Mouse (Mus musculus): Measurements from ENCODE around the gene Hikeshi. TPM values are rescaled to one million over a fixed set of nuclear protein-coding genes. Genes with fewer than 3 reads are reported as not detected.

Hikeshi gene
- polyA plus RNA-seq, 1 experiment from 2014 or later, result 134 TPM

- Histone ChIP-seq H3K4me3 (replicated peaks; ENCODE audit: low read depth, low read length) (no peak overlapping the region), H3K4me2 (ENCODE audit: low read length) (no peak overlapping the region), H3K36me3 (ENCODE audit: control insufficient read depth, insufficient read depth, low read length) (no peaks in the 10 kb centered on the region), H3K9ac (replicated peaks; ENCODE audit: low read length) (no peak overlapping the region), H3K4me1 (ENCODE audit: control insufficient read depth, insufficient read depth, low read length) (peaks cover 6% of the 10 kb centered on the region; the same call in 1 of the 2 replicates), H3K27ac (replicated peaks; ENCODE audit: low read depth, low read length) (no peak overlapping the region), H3K9me3 (ENCODE audit: control insufficient read depth, low read length) (no peaks in the 10 kb centered on the region), H3K27me3 (ENCODE audit: control insufficient read depth, insufficient read depth, low read length) (no peaks in the 10 kb centered on the region)
- ATAC-seq (ENCODE audit: low FRiP score, low TSS enrichment) (peak; percentile 21; the same call in 1 of the 2 replicates), DNase-seq (peak; percentile 85)
- 17% methylated on average over 8 of the region's 8 CpGs for WGBS
These were observed 33.1 kb downstream of the Hikeshi start for GRCm38 (mm10) chr7:89907950-89908349.

DNA sequence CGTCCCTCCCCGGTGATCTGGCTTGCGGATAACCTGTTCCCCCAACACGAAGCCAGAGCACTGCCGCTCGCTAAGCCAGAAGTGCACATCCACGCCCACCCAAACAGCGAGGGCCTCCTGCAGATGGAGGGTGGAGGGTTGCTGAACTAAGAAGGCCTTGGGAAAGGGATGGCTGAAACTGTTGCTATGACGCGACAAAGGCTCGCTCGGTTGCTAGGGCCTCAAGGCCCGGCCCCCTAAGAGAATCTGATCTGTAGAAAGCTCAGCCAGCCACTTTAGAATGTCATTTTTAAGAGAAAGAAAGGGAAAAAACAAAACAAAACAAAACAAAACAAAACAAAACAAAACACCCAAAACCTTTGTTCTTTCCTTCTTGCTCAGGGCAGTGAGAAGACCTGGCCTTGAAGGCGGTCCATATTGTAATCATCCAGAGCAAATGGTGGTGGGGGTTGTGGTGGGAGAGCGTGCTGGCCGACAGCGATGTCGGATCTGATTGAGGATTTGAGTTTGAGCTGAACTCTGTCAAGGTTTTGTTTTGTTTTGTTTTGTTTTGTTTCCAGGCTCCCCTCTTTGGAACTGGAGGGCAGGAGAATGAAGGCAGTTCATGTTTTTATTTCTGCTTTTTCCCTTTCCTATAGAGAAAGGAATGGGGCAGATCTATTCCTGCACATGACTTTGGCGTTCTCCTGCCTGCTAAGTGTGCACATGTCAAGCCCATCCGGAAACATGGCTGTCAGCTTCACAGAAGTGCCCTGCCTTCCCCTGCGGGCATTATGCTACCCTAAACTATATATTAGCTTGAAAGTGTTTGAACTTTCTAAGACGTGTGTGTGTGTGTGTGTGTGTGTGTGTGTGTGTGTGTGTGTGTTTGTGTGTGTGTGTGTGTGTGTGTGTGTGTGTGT, 37.3 kb downstream of the Hikeshi start, which contains the start of gene Ccdc81:
Gene Ccdc81 (minus strand): TSS at position 188 of the 902 bp plus-strand sequence.
- Histone ChIP-seq H3K27ac (replicated peaks; ENCODE audit: low read depth, low read length) (no peak within 1 kb of the TSS), H3K9ac (replicated peaks; ENCODE audit: low read length) (no peak within 1 kb of the TSS), H3K4me1 (ENCODE audit: control insufficient read depth, insufficient read depth, low read length) (peaks cover 6% of the 10 kb centered on the region; the same call in 1 of the 2 replicates), H3K4me3 (replicated peaks; ENCODE audit: low read depth, low read length) (no peak within 1 kb of the TSS), H3K4me2 (ENCODE audit: low read length) (peak within 1 kb of the TSS; percentile 36), H3K36me3 (ENCODE audit: control insufficient read depth, insufficient read depth, low read length) (no peaks in the 10 kb centered on the region), H3K27me3 (ENCODE audit: control insufficient read depth, insufficient read depth, low read length) (no peaks in the 10 kb centered on the region), H3K9me3 (ENCODE audit: control insufficient read depth, low read length) (no peaks in the 10 kb centered on the region)
- 19% methylated on average over 22 of the region's 22 CpGs for WGBS
- DNase-seq (peak; percentile 65), ATAC-seq (ENCODE audit: low FRiP score, low TSS enrichment) (peak; percentile 71; the same call in 1 of the 2 replicates)

- H3K27me3 ChIP-seq (ENCODE audit: control insufficient read depth, insufficient read depth, low read length), result no peaks in the 10 kb centered on the region
- DNase-seq (no peak), ATAC-seq (ENCODE audit: low FRiP score, low TSS enrichment) (no peak)
- no peak overlapping the region for H3K9ac ChIP-seq (replicated peaks; ENCODE audit: low read length)
- H3K36me3 ChIP-seq (ENCODE audit: control insufficient read depth, insufficient read depth, low read length), result no peaks in the 10 kb centered on the region
- H3K4me2 ChIP-seq (ENCODE audit: low read length), result peak overlapping the region; percentile 36
- WGBS, result 84% methylated on average over 8 of the region's 8 CpGs
- no peak overlapping the region for H3K27ac ChIP-seq (replicated peaks; ENCODE audit: low read depth, low read length)
- no peaks in the 10 kb centered on the region for H3K9me3 ChIP-seq (ENCODE audit: control insufficient read depth, low read length)
- H3K4me3 ChIP-seq (replicated peaks; ENCODE audit: low read depth, low read length), result no peak overlapping the region
- peaks cover 6% of the 10 kb centered on the region; the same call in 1 of the 2 replicates for H3K4me1 ChIP-seq (ENCODE audit: control insufficient read depth, insufficient read depth, low read length)
These were observed 38.0 kb downstream of the Hikeshi start for GRCm38 (mm10) chr7:89903007-89903406.

GRCm38 (mm10) chr7:89891856-89892255, 49.1 kb downstream of the Hikeshi start:
- ATAC-seq (ENCODE audit: low FRiP score, low TSS enrichment), result no peak

GRCm38 (mm10) chr7:89891412-89891811, 49.6 kb downstream of the Hikeshi start:
- H3K9me3 ChIP-seq (ENCODE audit: control insufficient read depth, low read length), result no peaks in the 10 kb centered on the region
- no peak overlapping the region for H3K4me2 ChIP-seq (ENCODE audit: low read length)
- no peak overlapping the region for H3K4me3 ChIP-seq (replicated peaks; ENCODE audit: low read depth, low read length)
- DNase-seq (no peak), ATAC-seq (ENCODE audit: low FRiP score, low TSS enrichment) (no peak)
- H3K27ac ChIP-seq (replicated peaks; ENCODE audit: low read depth, low read length), result no peak overlapping the region
- no peaks in the 10 kb centered on the region for H3K27me3 ChIP-seq (ENCODE audit: control insufficient read depth, insufficient read depth, low read length)
- H3K9ac ChIP-seq (replicated peaks; ENCODE audit: low read length), result no peak overlapping the region
- 77% methylated on average over 5 of the region's 5 CpGs for WGBS
- no peaks in the 10 kb centered on the region for H3K4me1 ChIP-seq (ENCODE audit: control insufficient read depth, insufficient read depth, low read length)
- no peaks in the 10 kb centered on the region for H3K36me3 ChIP-seq (ENCODE audit: control insufficient read depth, insufficient read depth, low read length)

More at GRCm38 (mm10) chr7:89891856-89892255, 49.1 kb downstream of the Hikeshi start:
- Histone ChIP-seq H3K4me3 (replicated peaks; ENCODE audit: low read depth, low read length) (no peak overlapping the region), H3K9me3 (ENCODE audit: control insufficient read depth, low read length) (no peaks in the 10 kb centered on the region), H3K4me2 (ENCODE audit: low read length) (no peak overlapping the region), H3K27me3 (ENCODE audit: control insufficient read depth, insufficient read depth, low read length) (no peaks in the 10 kb centered on the region), H3K36me3 (ENCODE audit: control insufficient read depth, insufficient read depth, low read length) (no peaks in the 10 kb centered on the region), H3K9ac (replicated peaks; ENCODE audit: low read length) (no peak overlapping the region), H3K27ac (replicated peaks; ENCODE audit: low read depth, low read length) (no peak overlapping the region), H3K4me1 (ENCODE audit: control insufficient read depth, insufficient read depth, low read length) (no peaks in the 10 kb centered on the region)
- peak; percentile 47 for DNase-seq
- 22% methylated on average over 4 of the region's 4 CpGs for WGBS

GRCm38 (mm10) chr7:89884551-89884950, 56.5 kb downstream of the Hikeshi start:
- WGBS, result 79% methylated on average over 3 of the region's 3 CpGs
- no peaks in the 10 kb centered on the region for H3K36me3 ChIP-seq (ENCODE audit: control insufficient read depth, insufficient read depth, low read length)
- H3K4me1 ChIP-seq (ENCODE audit: control insufficient read depth, insufficient read depth, low read length), result no peaks in the 10 kb centered on the region
- H3K27me3 ChIP-seq (ENCODE audit: control insufficient read depth, insufficient read depth, low read length), result no peaks in the 10 kb centered on the region
- H3K9ac ChIP-seq (replicated peaks; ENCODE audit: low read length), result no peak overlapping the region
- no peak overlapping the region for H3K27ac ChIP-seq (replicated peaks; ENCODE audit: low read depth, low read length)
- ATAC-seq (ENCODE audit: low FRiP score, low TSS enrichment) (no peak), DNase-seq (no peak)
- no peak overlapping the region for H3K4me2 ChIP-seq (ENCODE audit: low read length)
- no peaks in the 10 kb centered on the region for H3K9me3 ChIP-seq (ENCODE audit: control insufficient read depth, low read length)
- no peak overlapping the region for H3K4me3 ChIP-seq (replicated peaks; ENCODE audit: low read depth, low read length)

DNA sequence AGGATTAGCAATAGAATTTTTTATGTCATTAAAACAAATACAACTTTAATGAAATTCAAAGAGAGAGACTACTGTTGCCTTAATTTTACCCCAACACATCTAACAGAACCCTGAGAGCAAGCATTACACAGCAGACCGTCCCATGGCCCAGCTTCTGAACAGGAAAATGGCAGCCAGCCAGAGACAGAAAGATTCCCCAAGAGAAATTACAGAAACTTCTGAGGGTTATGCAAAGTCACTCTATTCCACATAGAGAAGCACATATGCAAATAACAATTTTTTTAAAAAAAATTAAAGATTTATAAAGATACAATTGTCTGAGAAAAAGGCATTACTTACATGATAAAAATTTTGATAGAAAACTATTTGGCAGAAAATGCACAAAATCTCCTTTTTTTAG, 61.3 kb downstream of the Hikeshi start:
- no peak overlapping the region for H3K4me3 ChIP-seq (replicated peaks; ENCODE audit: low read depth, low read length)
- no peak for ATAC-seq (ENCODE audit: low FRiP score, low TSS enrichment)
- no peak overlapping the region for H3K9ac ChIP-seq (replicated peaks; ENCODE audit: low read length)
- no peak for DNase-seq
- no peak overlapping the region for H3K4me2 ChIP-seq (ENCODE audit: low read length)
- H3K27me3 ChIP-seq (ENCODE audit: control insufficient read depth, insufficient read depth, low read length), result no peaks in the 10 kb centered on the region
- H3K36me3 ChIP-seq (ENCODE audit: control insufficient read depth, insufficient read depth, low read length), result no peaks in the 10 kb centered on the region
- no peaks in the 10 kb centered on the region for H3K9me3 ChIP-seq (ENCODE audit: control insufficient read depth, low read length)
- no peak overlapping the region for H3K27ac ChIP-seq (replicated peaks; ENCODE audit: low read depth, low read length)
- no peaks in the 10 kb centered on the region for H3K4me1 ChIP-seq (ENCODE audit: control insufficient read depth, insufficient read depth, low read length)
- WGBS, result 82% methylated on average over 1 of the region's 1 CpGs

Data from midbrain, embryonic 14.5 days (tissue).